Mouse (Mus musculus) urinary bladder, postnatal 25 days (tissue): Measurements from ENCODE around the gene Lrrc17.
"Not testable (repeated sequence)": the region's sequence is repeated elsewhere in the genome, so short reads cannot be mapped to it uniquely, and the experiment has no call there.

ENCODE experiments used
- DNase-seq: peaks from one replicate; pipeline ENCODE4 v3.0.0; 2022; ENCODE audit warnings: low spot score

The Lrrc17 gene

GRCm38 (mm10) chr5:21542226-21542625, 1.1 kb upstream of the Lrrc17 start:
- DNase-seq: no peak

GRCm38 (mm10) chr5:21544821-21545220, 1.5 kb downstream of the Lrrc17 start:
- no peak for DNase-seq

GRCm38 (mm10) chr5:21545227-21545626, 1.9 kb downstream of the Lrrc17 start:
- no peak for DNase-seq

- DNase-seq: no peak
These were observed 2.4 kb downstream of the Lrrc17 start for GRCm38 (mm10) chr5:21545786-21546185.

GRCm38 (mm10) chr5:21547005-21547404, 3.6 kb downstream of the Lrrc17 start:
- no peak for DNase-seq

- DNase-seq: no peak
These were observed 10.3 kb downstream of the Lrrc17 start for GRCm38 (mm10) chr5:21553685-21554084.

GRCm38 (mm10) chr5:21554732-21555131, 11.4 kb downstream of the Lrrc17 start:
- DNase-seq: no peak

GRCm38 (mm10) chr5:21556502-21556901, 13.1 kb downstream of the Lrrc17 start:
- no peak for DNase-seq

- DNase-seq: no peak
These were observed 20.6 kb downstream of the Lrrc17 start for GRCm38 (mm10) chr5:21563936-21564335.

GRCm38 (mm10) chr5:21565392-21566065, 22.2 kb downstream of the Lrrc17 start:
- no peak for DNase-seq

- no peak for DNase-seq
These were observed 24.4 kb downstream of the Lrrc17 start for GRCm38 (mm10) chr5:21567784-21568183.

GRCm38 (mm10) chr5:21572764-21573416, 29.5 kb downstream of the Lrrc17 start:
- DNase-seq: no peak

GRCm38 (mm10) chr5:21574386-21575209, 31.2 kb downstream of the Lrrc17 start:
- no peak for DNase-seq

GRCm38 (mm10) chr5:21575210-21575550, 31.8 kb downstream of the Lrrc17 start:
- DNase-seq: no peak

- no peak for DNase-seq
These were observed 34.8 kb downstream of the Lrrc17 start for GRCm38 (mm10) chr5:21578136-21578535.

- DNase-seq: peak; percentile 43
These were observed 43.4 kb downstream of the Lrrc17 start for GRCm38 (mm10) chr5:21586763-21587162.

GRCm38 (mm10) chr5:21587683-21588082, 44.3 kb downstream of the Lrrc17 start:
- no peak for DNase-seq

- no peak for DNase-seq
These were observed 44.9 kb downstream of the Lrrc17 start for GRCm38 (mm10) chr5:21588220-21588619.

- DNase-seq: no peak
These were observed 48.7 kb downstream of the Lrrc17 start for GRCm38 (mm10) chr5:21592106-21592505.

GRCm38 (mm10) chr5:21593201-21593709, 49.9 kb downstream of the Lrrc17 start:
- DNase-seq: no peak

GRCm38 (mm10) chr5:21599536-21599935, 56.2 kb downstream of the Lrrc17 start:
- not testable (repeated sequence) for DNase-seq

- DNase-seq: no peak
These were observed 56.6 kb downstream of the Lrrc17 start for GRCm38 (mm10) chr5:21599961-21600360.

GRCm38 (mm10) chr5:21605936-21606335, 62.6 kb downstream of the Lrrc17 start:
- DNase-seq: no peak
